Mouse (Mus musculus): ENCODE measurements at regions not wholly inside any gene's neighbourhood (a gene's known extent, or its start where the extent isn't known, plus 50 kb on each side); places are given as distances from the start of the nearest gene placed in this dataset.

GRCm38 (mm10) chr19:15502315-15502984 is 444.7 kb downstream of the Psat1 start:
- TF ChIP-seq CTCF (IDR thresholded peaks at IDR 0.05; ENCODE audit: low read depth) (no peak), EP300 (optimal IDR thresholded peaks at IDR 0.05) (no peak)

Data from stomach, postnatal 0 days (tissue).